Mouse (Mus musculus): ENCODE measurements around the gene Mynn. TPM values are rescaled to one million over a fixed set of nuclear protein-coding genes. Genes with fewer than 3 reads are reported as not detected.

Mynn gene
- polyA plus RNA-seq, 1 experiment from 2014 or later: 28.7 TPM

- no peak for TF ChIP-seq CTCF (IDR thresholded peaks at IDR 0.05; ENCODE audit: low read depth)
- Histone ChIP-seq H3K27ac (peak overlapping the region; percentile 55; the same call in 1 of the 2 replicates), H3K4me3 (replicated peaks; ENCODE audit: low read depth, low read length) (peak overlapping the region; percentile 93), H3K9me3 (replicated peaks; ENCODE audit: low read length) (no peaks in the 10 kb centered on the region), H3K4me2 (ENCODE audit: low read length) (peak overlapping the region; percentile 73), H3K9ac (ENCODE audit: low read depth, low read length) (0 out of 2 replicates have a peak overlapping the region, but pooled peaks have one; percentile 36), H3K27me3 (ENCODE audit: insufficient read depth, low read length) (no peaks in the 10 kb centered on the region), H3K36me3 (ENCODE audit: insufficient read depth, low read length) (no peaks in the 10 kb centered on the region), H3K4me1 (replicated peaks; ENCODE audit: insufficient read depth, low read length) (peaks cover 6% of the 10 kb centered on the region)
- under 1% methylated on average over 14 of the region's 14 CpGs for WGBS
- DNase-seq (ENCODE audit: low spot score) (peak; percentile 31), ATAC-seq (replicated peaks; ENCODE audit: low FRiP score, low read depth) (no peak)
These were observed 1.1 kb upstream of the Mynn start for GRCm38 (mm10) chr3:30600717-30601116.

GRCm38 (mm10) chr3:30601175-30601574, 690 bp upstream of the Mynn start:
- peak overlapping the region; percentile 73 for H3K4me2 ChIP-seq (ENCODE audit: low read length)
- TF ChIP-seq CTCF (IDR thresholded peaks at IDR 0.05; ENCODE audit: low read depth): 0 out of 2 replicates have a peak, but pooled peaks have one; percentile 6
- ATAC-seq (replicated peaks; ENCODE audit: low FRiP score, low read depth) (0 out of 2 replicates have a peak, but pooled peaks have one; percentile 4), DNase-seq (ENCODE audit: low spot score) (peak; percentile 86)
- H3K9me3 ChIP-seq (replicated peaks; ENCODE audit: low read length): no peaks in the 10 kb centered on the region
- no peak overlapping the region for H3K9ac ChIP-seq (ENCODE audit: low read depth, low read length)
- no peaks in the 10 kb centered on the region for H3K36me3 ChIP-seq (ENCODE audit: insufficient read depth, low read length)
- peaks cover 6% of the 10 kb centered on the region for H3K4me1 ChIP-seq (replicated peaks; ENCODE audit: insufficient read depth, low read length)
- peak overlapping the region; percentile 93 for H3K4me3 ChIP-seq (replicated peaks; ENCODE audit: low read depth, low read length)
- no peaks in the 10 kb centered on the region for H3K27me3 ChIP-seq (ENCODE audit: insufficient read depth, low read length)
- peak overlapping the region; percentile 71 for H3K27ac ChIP-seq
- under 1% methylated on average over 17 of the region's 17 CpGs for WGBS

GRCm38 (mm10) chr3:30601610-30602064, 228 bp upstream of the Mynn start:
- 0 out of 2 replicates have a peak, but pooled peaks cover 4% of the 10 kb centered on the region for H3K36me3 ChIP-seq (ENCODE audit: insufficient read depth, low read length)
- peaks cover 6% of the 10 kb centered on the region for H3K4me1 ChIP-seq (replicated peaks; ENCODE audit: insufficient read depth, low read length)
- no peak for ATAC-seq (replicated peaks; ENCODE audit: low FRiP score, low read depth)
- H3K9ac ChIP-seq (ENCODE audit: low read depth, low read length): peak overlapping the region; percentile 86; the same call in 1 of the 2 replicates
- peak overlapping the region; percentile 93 for H3K4me3 ChIP-seq (replicated peaks; ENCODE audit: low read depth, low read length)
- peak overlapping the region; percentile 73 for H3K4me2 ChIP-seq (ENCODE audit: low read length)
- peak overlapping the region; percentile 99 for H3K27ac ChIP-seq
- no peak for DNase-seq (ENCODE audit: low spot score)
- TF ChIP-seq CTCF (IDR thresholded peaks at IDR 0.05; ENCODE audit: low read depth): no peak
- H3K27me3 ChIP-seq (ENCODE audit: insufficient read depth, low read length): no peaks in the 10 kb centered on the region
- no peaks in the 10 kb centered on the region for H3K9me3 ChIP-seq (replicated peaks; ENCODE audit: low read length)
- under 1% methylated on average over 13 of the region's 13 CpGs for WGBS

DNA sequence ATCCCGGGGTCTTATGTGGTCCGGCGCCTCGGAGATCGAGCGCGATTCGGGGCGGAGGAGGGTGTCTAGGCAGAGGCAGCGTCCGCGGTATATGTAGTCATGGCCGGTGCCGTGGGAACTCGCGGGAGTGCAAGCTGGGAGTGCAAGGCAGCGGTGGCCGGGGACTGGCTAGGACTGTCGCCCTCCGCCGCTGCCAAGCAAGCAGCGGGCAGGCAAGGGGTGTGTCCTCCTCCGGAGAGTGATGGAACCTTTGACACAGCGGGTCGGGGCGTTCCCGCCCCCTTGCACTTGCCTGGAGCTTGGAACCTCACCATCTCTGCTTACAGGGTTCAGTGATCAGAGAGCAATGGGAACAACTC, 854 bp downstream of the Mynn start:
- H3K4me3 ChIP-seq (replicated peaks; ENCODE audit: low read depth, low read length): peak overlapping the region; percentile 93
- H3K27ac ChIP-seq: peak overlapping the region; percentile 99
- H3K9ac ChIP-seq (ENCODE audit: low read depth, low read length): peak overlapping the region; percentile 86
- ATAC-seq (replicated peaks; ENCODE audit: low FRiP score, low read depth): peak; percentile 80
- no peaks in the 10 kb centered on the region for H3K9me3 ChIP-seq (replicated peaks; ENCODE audit: low read length)
- peaks cover 6% of the 10 kb centered on the region for H3K4me1 ChIP-seq (replicated peaks; ENCODE audit: insufficient read depth, low read length)
- WGBS: under 1% methylated on average over 27 of the region's 27 CpGs
- peak overlapping the region; percentile 73 for H3K4me2 ChIP-seq (ENCODE audit: low read length)
- DNase-seq (ENCODE audit: low spot score): peak; percentile 85
- 0 out of 2 replicates have a peak, but pooled peaks have one; percentile 15 for TF ChIP-seq CTCF (IDR thresholded peaks at IDR 0.05; ENCODE audit: low read depth)
- peaks cover 11% of the 10 kb centered on the region for H3K36me3 ChIP-seq (ENCODE audit: insufficient read depth, low read length)
- no peaks in the 10 kb centered on the region for H3K27me3 ChIP-seq (ENCODE audit: insufficient read depth, low read length)

DNA sequence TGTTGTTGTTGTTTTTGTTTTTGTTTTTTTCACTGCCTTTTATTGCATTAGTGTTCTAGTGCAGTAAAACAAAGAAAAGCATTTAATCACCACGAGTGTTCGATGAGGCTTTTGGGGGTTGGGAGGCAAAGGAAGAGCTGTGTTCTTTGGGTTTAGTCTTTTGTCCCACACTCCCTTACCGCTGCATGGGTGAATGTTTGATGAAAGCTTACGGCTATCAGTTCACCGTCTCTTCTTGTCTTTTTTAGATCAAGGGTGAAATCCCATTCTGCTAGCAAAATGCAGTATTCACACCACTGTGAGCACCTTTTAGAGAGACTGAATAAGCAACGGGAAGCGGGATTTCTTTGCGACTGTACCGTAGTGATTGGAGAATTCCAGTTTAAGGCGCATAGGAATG, 1.4 kb downstream of the Mynn start:
- H3K27me3 ChIP-seq (ENCODE audit: insufficient read depth, low read length): no peaks in the 10 kb centered on the region
- H3K9me3 ChIP-seq (replicated peaks; ENCODE audit: low read length): no peaks in the 10 kb centered on the region
- peak overlapping the region; percentile 73 for H3K4me2 ChIP-seq (ENCODE audit: low read length)
- DNase-seq (ENCODE audit: low spot score) (no peak), ATAC-seq (replicated peaks; ENCODE audit: low FRiP score, low read depth) (no peak)
- peak overlapping the region; percentile 86 for H3K9ac ChIP-seq (ENCODE audit: low read depth, low read length)
- H3K27ac ChIP-seq: peak overlapping the region; percentile 99
- H3K36me3 ChIP-seq (ENCODE audit: insufficient read depth, low read length): peaks cover 12% of the 10 kb centered on the region
- peak overlapping the region; percentile 93 for H3K4me3 ChIP-seq (replicated peaks; ENCODE audit: low read depth, low read length)
- peaks cover 6% of the 10 kb centered on the region for H3K4me1 ChIP-seq (replicated peaks; ENCODE audit: insufficient read depth, low read length)
- no peak for TF ChIP-seq CTCF (IDR thresholded peaks at IDR 0.05; ENCODE audit: low read depth)
- WGBS: 22% methylated on average over 10 of the region's 10 CpGs

- WGBS: 57% methylated on average over 3 of the region's 3 CpGs
- Histone ChIP-seq H3K9me3 (replicated peaks; ENCODE audit: low read length) (no peaks in the 10 kb centered on the region), H3K27me3 (ENCODE audit: insufficient read depth, low read length) (no peaks in the 10 kb centered on the region), H3K4me3 (replicated peaks; ENCODE audit: low read depth, low read length) (no peak overlapping the region), H3K36me3 (ENCODE audit: insufficient read depth, low read length) (peaks cover 37% of the 10 kb centered on the region), H3K4me2 (ENCODE audit: low read length) (no peak overlapping the region), H3K27ac (peak overlapping the region; percentile 54), H3K4me1 (replicated peaks; ENCODE audit: insufficient read depth, low read length) (no peaks in the 10 kb centered on the region; the same call in 1 of the 2 replicates), H3K9ac (ENCODE audit: low read depth, low read length) (no peak overlapping the region)
- DNase-seq (ENCODE audit: low spot score): peak; percentile 9
- ATAC-seq (replicated peaks; ENCODE audit: low FRiP score, low read depth): 0 out of 2 replicates have a peak, but pooled peaks have one; percentile 25
- TF ChIP-seq CTCF (IDR thresholded peaks at IDR 0.05; ENCODE audit: low read depth): no peak
These were observed 7.1 kb downstream of the Mynn start for GRCm38 (mm10) chr3:30608999-30609398.

Measured in kidney, postnatal 0 days (tissue).